Mouse (Mus musculus) adipocyte (in vitro differentiated cells): ENCODE measurements around the gene Mxd1.
A peak's percentile ranks its signal among the peaks of the same experiment; 100 is the strongest.

Experiments used
- DNase-seq: peaks from one replicate; pipeline ENCODE4 v3.0.0-alpha.2; 2016; ENCODE audit warnings: low spot score

Gene Mxd1

DNA sequence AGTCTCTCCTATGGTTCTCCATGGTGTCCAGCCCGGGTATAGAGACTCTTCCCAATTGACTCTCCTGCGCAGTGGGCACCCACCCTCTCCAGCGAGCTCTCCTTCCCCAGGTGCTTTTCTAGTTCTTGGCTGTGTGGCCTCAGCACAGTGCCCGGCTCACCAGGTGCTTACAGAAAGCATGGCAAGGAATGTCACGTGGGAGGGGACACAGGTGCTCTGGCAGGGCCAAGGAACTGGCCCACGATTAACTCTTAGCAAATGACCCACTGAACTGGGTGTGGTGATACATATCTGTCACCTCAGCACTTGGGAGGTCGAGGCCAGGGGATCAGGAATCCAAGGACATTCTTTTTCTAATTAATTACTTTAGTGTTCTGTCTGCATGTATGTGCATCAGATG lies 22.8 kb downstream of the Mxd1 start:
- no peak for DNase-seq

DNA sequence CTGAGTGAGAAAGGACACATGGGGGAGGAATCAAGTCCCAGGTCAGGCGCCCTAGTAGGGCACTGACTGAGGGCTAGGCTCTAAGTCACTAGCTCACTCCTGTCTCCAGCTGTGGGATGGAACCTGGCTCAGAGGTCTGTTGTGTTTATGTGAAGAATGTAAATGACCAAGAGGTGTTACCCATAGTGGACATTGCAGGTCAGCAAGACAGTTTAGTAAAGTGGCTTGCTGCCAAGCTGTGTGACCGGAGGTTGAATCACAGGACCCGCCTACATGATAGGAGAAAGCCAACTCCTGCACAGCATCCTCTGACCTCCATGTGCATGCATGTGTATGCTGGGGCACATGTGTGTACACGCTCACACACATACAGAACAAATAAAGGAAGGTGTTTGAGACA lies 23.4 kb downstream of the Mxd1 start:
- DNase-seq = no peak

DNA sequence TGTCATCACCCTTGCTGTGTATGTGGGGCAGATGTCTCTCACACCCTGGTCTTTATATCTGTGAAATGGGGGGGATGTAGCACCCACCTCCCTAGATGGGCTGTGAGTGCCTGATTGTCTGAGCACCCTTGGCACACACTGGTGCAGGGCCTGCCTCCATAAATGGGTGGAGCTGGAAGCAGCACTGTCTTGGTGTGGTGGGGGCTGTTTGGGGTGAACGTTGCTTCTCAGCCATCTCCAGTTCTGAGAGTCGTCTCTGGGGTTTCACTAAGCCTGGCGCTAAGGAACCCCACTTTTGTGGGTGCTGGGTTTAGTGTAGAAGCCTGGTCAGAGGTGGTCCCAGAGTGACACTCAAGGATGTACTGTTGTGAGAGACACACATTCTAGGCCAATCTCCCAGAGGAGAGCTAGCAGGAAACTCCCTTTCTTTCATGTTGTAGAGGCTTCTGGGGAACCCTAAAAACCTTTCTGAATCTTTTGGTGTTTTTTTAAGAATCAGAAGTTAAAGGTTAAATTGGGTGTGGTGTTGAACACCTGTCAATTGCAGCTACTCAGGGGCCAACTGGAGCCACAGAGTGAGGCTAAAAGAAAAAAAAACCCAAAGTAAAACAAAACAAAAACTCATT lies 24.1 kb downstream of the Mxd1 start:
- DNase-seq = no peak

DNA sequence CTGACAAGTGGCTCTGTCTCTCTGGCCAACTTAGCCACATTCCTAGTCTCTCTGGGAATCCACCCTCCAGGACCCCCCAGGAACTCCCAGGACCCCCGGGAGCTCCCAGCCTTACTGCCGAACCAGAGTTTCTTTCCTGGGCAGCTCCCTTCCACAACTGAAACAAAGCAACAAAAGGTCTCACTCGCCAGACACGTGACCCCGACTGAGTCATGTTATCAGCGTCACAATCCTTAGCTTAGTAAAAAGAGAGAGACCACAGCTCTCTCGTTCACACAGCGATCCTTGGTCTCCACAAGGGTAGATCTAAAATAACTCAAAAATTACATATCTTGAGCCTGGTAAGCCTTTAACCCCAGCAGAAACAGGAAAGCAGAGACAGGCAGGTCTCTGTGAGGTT lies 27.2 kb downstream of the Mxd1 start:
- DNase-seq = no peak

DNA sequence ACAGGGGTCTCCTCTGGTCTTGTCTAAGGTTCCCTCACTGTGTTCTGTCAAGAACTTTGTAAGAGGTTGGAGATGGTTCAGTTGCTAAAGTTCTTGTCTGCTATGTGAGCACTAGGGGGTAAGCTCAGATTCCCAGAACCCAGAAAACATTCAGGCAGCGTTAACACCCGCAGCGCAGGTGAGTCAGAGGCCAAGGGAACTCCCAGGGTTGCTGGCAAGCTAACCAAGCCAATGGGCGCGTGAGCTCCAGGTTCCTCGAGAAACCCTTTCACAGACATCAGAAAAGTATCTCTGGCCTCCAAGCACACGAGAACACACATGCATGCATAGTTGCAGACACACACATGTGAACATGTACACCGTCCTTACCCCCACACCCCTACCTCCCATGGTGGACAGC lies 28.2 kb downstream of the Mxd1 start:
- DNase-seq = no peak

DNA sequence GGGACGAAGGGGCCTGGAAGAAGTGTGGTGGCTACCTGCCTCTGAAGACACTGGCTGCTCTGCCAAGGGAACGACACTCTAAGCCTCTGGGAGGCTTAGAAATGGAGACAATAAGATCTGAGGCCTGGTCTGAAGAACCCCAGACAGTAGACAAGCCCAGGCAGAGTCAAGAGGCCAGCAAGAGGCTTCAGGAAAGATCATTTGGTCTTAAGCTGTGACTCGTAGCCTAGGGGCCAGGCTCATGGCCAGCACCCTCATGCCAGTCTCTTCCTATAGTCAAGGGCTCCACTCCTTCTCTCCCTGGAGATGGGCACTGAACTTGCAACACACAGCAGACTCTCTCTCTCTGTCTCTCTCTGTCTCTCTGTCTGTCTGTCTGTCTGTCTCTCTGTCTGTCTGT lies 28.8 kb downstream of the Mxd1 start:
- DNase-seq = no peak

DNA sequence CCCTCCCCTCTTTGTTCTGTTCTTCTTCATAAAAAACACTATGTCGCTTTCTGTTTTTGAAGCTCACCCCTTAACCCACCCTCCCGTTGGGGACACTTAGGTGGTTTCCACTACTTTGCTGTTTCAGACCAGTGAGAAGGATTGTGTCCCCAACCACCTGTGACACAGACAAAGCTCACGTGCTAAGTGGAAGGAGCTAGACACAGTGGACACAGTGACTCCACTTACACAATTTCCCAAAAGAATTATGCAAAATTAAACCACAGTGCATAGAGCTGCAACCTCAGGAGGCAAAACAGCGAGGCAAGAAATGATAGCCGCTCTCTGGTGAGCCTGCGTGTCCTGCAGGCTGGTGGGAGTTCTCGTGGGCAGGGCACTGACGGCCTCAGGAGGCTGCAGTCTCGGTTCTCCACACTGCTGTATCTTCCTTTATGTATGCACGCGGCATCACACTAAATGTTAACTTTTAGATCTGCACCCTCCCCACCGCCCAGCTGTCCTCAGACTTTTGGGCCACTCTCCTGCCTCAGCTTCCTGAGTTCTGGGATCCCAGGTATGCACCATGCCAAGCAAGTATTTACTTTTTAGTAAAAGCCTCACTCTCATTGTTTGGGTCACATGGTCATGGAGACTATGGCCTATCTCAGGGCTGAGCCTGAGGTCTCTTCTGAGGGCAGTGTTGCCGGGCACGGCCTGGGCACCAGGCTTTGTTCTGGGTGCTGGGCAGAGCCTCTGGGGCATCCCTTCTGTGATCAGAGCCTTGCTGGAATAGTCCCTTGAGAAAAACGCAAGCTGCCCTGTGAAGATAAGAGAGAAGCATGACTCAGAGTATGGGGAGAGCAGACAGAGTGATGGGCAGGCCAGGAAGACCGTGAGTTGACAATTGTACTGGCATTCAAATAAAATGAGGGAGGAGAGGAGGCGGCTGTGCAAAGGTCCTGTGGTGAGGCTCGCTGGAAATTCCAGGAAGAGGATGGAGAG lies 29.5 kb downstream of the Mxd1 start:
- peak; percentile 66 for DNase-seq

DNA sequence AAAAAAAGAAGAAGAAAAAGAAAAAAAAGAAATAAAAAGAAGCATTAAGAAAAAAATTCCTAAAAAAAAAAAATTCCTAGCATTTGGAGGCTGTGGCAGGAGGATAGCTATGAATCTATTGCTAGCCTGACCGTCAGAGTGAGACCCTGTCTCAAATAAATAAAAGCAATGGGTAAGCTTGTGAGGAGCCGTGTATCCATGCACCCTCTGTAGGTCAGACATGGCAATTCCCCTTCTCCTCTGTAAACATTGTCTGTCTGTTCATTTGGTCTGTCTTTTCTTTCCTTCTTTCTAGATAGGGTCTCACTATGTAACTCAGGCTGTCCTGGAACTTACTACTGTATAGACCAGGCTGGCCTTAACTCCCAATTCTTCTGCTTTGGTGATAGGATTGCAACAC lies 30.5 kb downstream of the Mxd1 start:
- peak; percentile 60 for DNase-seq

DNA sequence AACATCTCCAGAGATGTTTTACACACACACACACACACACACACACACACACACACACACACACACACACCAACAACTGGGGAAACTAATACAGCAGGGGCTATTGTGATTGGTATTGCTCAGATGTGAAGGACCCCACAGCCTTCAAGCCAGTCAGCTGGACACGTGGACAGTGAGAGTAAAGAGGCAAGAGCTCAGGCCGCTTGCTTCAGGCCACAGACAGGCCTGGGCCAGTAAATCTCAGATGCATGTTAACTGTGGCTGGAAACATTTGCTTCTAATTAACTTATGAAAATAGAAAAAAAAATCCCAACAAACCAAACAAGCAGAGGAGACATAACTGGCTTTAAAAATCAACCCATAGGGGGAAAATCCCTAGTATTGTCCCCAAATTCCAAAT lies 31.1 kb downstream of the Mxd1 start:
- DNase-seq = peak; percentile 45

DNA sequence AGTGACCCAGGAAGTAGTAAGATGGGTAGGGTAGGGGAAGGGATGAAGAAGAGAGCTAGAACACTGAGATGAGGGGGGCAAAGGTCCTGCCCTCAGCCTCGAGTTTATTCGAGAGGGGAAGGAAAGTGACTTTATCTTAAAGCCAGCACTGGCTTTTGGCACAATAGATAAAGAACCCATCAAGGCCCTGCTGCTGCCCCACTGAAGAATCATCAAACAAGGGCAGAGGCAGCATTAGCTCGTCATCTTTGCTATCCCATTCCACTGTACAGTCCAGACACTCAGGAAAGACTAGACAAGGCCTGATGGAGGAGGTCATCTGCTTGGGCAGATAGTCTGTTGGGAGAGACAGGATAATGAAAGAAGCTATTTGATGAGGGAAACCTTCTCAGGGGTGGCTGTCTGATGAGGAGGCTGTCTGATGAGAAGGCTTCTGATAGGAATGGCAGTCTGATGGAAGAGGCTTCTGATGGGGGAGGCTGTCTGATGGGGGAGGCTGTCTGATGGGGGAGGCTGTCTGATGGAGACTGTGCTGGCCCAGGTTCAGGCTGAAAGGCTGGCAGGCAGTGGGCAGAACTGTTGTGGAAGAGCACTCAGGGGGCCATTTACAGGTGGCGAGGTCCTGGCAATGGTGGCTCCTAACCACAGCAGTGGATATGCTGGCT lies 31.7 kb downstream of the Mxd1 start:
- DNase-seq = no peak

DNA sequence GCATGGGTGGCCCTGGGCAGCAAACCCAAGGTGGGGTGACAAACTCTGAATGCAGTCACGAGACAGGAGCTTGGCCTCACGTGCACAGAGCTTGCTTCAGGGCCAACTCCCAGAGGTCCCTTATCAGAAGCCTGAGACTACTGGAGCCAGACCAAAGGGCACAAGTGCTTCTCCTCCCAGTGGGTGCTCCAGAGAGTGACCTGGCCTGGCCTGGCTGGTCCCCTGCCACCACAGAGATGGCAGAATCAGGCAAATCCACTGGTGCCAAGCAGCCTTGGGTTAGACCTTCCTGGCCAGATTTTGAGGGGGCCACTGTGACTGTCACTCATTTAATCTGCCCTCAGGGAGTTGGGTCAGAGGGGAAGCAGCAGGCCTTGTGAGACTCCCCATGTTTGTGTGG lies 32.5 kb downstream of the Mxd1 start:
- peak; percentile 55 for DNase-seq

DNA sequence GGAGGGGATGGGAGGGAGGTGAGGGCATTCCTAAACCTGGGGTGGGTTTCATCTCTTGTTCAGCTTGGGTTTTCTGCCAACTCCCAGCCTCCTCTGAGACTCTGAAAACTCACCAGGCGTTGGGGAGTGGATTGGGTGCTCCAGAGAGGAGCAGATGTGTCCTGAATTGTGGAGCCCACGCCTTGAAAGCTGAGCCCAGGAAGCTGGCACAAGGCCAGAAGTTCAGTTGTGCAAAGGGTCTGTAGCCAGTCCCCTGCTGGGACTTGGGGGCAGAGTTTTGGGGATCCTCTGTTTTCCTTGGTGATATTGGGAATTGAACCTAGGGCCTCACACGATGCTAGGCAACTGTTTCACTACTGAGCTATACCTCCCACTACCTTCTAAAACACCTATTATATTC lies 38.8 kb downstream of the Mxd1 start:
- DNase-seq = no peak

DNA sequence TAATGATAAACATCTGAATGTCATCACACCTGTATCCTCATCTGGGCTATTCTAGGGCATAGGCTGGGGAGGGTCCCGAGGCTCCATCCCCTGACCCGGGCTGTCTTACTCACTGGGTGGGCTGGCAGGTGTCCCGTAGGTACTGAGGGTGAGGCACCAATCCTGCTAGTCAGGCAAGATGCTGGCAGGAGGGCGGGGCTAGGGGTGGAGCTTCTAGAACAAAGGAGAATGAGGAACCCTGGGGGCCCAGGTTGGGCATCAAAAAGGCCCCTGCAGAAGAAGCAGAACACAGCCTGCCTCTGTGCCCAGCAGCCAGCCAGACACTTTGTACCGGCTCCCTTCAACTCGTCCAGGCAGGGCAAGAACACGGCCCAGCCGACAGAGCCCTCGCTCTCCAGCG lies 41.0 kb downstream of the Mxd1 start, which contains the start of gene Asprv1:
Gene Asprv1 (plus strand): TSS at position 219 of the 400 bp plus-strand sequence.
- no peak for DNase-seq

DNA sequence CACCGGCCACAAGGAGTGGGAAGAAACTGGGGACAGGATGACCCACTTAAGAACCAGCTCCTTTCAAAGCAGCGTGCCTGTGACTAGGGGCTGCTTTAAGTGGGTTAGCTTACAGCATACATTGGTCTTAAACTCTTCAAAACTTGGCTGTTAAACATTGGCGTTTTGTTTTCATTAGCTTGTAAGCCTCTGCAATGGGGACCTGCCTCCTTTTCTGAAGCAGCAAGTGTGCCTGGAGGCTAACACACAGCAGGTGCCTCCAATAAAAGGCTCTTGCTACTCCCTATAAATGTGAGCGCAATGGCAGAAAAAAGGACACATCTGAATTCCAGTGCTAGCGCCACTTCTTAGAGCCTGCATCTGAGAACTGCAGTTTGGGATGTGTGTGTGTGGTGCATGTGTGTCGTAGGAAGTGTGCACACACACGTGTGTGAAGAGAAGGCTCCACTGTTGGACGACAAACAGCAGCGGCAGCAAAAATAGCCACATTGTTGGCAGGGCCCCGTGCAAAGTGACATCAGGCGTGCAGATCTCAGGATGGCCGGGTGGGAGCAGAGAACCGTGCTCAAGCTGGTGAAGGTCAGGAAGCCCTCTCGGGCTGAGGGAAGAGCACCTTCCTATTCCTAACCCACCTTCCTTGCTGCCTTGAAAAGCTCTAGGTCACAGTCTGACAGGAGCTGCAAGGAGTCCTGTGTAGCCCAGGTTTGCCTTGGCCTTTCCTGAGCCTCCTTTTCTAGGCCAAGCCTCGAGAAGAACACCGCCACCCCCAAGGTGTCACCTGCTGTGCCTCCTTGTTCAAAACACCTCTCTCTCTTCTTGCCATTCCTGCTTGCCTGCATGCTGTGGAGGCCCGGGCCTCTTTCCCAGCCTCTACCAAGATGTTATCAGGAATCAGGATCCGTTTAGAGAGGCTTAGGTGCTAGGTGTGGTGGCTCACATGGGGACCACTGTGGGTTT lies 44.6 kb downstream of the Mxd1 start:
- DNase-seq = no peak

DNA sequence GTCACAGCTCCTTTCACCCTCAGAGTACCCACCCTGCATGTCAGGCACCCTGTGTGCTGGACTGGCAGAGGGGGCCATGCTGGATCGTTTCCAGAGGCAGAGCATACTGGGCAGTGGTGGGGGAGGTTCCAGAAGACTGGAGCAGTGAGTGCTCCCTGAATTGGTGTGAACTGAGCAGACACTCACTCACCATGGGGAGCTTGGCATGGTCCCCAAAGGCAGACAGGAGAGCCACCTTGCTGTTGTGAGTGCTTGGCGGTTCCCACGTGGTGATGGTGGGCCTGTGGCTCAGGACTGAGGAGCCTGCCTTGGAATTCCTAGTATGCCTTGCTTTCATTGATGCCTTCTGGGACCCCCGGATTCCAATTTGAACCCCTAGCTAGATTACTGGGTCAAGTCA lies 45.8 kb downstream of the Mxd1 start:
- no peak for DNase-seq

DNA sequence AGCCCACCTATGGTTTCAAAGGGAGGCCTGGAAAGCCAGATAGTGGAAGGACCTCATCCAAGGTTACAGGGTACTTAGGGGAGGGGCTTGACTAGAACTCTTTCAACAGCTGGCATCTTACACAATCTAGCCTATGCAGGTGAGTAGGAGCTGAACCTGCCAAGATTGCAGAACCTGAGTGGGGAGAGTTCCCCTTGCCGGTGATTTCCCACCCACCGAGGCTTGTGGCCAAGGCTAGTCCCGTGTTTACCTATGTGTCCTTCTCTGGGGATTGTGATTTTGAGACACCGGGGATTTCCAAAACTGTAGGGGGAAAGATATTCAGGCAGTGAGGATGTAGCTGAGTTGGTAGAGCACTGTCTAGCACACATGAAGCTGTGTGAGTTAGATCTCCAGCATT lies 53.7 kb downstream of the Mxd1 start:
- no peak for DNase-seq

DNA sequence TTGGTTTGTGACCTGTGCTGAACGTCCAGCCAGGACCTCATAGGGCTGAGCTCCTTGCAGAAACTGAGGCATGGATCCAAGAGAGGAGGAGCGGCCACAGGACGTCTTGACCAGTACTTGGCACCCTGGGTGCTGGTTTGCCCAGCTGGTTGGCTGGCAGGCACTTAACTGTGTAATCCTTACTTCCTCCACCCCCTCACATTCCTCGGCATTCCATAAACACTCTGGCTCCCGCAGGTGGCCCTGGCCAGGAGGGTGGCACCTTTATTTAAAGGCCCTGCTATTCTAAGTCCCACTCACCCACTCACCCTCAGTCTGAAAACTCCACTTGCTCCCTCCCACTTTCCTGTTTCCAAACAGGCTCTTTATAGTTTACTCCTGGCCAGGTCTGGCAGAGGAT lies 58.2 kb downstream of the Mxd1 start:
- peak; percentile 66 for DNase-seq

DNA sequence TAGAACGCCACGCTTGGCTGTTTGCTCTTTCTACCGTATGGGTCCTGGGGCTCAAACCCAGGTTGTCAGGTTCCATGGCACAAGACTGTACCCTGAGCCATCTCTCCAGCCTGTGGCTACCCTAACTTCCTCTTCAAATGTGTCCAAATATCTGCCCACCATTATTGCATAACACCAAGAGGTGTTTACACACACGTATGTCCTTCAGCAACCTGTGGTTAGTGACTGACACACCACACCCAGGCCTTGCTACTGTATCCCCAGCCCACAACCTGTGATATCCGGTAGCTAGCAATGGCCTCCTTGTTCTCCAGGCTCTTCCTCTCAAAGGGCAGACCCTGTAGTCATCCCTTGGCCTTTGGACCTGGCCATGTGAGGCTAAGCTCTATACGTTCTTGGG lies 59.7 kb downstream of the Mxd1 start:
- DNase-seq = no peak

DNA sequence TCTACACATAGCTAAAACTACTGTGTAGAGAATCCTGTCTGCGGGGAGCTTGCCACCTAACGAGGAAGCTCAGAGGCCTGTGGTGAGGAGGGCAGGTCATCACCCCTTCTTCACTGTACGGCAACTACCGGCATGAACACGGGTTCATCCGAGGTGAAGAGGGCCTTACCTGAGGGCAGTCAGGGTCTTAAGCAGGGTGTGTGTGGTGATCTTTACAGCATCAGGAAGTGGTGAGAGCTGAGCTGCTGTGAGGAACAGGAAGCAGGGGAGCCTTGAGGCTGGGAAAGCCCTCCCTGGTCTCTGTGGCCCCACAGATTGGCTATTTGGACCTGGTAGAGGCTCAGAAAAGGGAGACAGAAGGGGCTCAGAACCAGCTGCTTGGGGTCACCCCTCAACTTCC lies 61.5 kb downstream of the Mxd1 start:
- no peak for DNase-seq

DNA sequence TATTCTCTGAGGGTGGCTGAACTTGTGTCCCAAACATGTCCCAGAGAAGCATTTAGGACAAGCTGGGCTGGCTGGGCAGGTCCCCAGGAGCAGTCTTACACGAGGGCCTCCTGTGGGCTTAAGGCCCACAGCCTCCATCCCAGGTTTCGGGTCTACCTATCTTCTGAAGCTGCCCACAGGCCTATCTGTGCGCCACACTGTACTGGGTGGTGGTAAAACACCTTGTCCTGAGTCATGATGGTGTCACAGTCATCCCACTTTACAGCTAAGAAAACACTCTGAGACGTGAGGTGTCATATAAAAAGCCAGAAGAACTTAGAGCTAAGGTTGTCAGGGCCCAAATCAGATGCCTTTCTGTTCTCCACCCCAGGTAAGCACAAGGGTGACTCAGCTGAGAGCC lies 62.7 kb downstream of the Mxd1 start:
- no peak for DNase-seq

DNA sequence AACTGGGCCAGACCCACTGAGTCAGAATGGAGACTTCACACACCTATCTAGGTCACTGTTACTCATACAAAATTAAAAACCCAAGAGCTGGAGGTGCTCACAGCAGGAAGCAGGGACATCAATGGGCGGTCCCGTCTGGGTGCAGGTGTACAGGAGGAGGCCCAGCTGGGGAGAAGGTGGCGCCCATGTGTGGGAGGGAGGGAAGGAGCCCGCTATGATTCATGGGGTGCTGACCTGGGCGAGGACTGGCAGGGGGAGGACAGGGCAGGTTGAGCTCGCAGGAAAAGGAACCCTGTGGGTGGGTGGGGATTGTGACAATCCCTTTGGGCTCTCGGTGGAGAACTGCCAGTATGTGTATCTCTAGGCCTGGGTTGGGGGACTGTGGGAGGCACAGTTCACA lies 63.7 kb downstream of the Mxd1 start:
- DNase-seq = no peak

DNA sequence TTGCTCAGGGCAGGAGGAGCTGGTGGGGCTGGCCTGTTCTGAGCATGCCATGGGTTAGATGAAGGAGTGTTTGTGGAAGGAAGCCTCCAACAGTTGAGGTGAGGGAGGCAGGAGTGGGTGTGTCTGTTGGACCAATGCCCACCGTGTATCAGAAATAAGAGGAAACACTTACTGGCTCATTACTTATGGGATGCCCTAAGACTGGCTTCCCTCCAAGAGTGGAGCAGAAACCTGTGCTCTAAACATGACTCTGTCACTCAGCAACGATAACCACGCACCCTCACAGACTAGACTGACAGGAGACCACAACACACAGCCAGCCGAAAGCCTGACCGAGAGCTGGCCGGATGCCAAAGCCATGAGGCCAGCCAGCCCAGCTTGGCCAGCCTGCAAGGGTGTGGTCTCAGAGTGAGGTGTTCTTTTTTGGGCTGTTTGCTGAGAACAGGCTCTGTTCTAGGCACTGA lies 69.0 kb downstream of the Mxd1 start:
- DNase-seq = peak; percentile 76
